Mouse (Mus musculus): ENCODE data around the gene Ppp4r4.

DNA sequence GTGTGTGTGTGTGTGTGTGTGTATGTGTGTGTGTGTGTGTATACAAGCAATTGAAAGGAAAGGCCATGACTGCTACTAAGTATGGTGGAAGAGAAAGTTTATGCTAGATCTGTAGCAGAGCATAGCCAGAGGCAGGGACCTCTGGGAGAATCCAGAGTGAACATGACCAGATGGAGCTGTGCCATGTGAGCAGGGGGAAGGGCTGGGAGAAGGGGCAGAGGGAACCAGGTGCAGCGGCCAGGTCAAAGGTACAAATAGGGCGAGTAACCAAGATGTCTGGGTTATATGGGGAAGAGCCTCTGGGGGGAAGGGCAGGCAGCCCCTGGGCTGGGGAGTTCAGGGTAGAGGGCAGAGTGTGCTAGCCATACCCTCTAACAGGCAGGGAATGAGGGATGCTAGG lies 1.5 kb upstream of the Ppp4r4 start:
- no peak for TF ChIP-seq POLR2A (IDR thresholded peaks at IDR 0.05; ENCODE audit: borderline replicate concordance, extremely low read depth, insufficient read depth, insufficient read length, poor library complexity, severe bottlenecking)
- no peak for TF ChIP-seq CTCF (IDR thresholded peaks at IDR 0.05; ENCODE audit: borderline replicate concordance, extremely low read depth, insufficient read depth, insufficient read length)
